Mouse (Mus musculus) heart, postnatal 0 days (tissue): ENCODE results near the gene Tcf7. TPM values are rescaled to one million over a fixed set of nuclear protein-coding genes. Genes with fewer than 3 reads are reported as not detected.
A peak's percentile ranks its signal among the peaks of the same experiment; 100 is the strongest.

Source experiments
- ATAC-seq: fragments of 200-750 bp; cut with Nextera tagmentation; 2 replicates; pipeline ENCODE4 v1.8.0; 2017; ENCODE audit warnings: low read depth, moderate number of reproducible peaks, moderate library complexity; ENCODE audit not compliant: insufficient read depth
- DNase-seq: peaks from one replicate; pipeline ENCODE4 v3.0.0-alpha.2; 2016; ENCODE audit warnings: low spot score
- H3K27ac ChIP-seq: fragments of 300-500 bp; sonication (generic); 2 replicates; pipeline ENCODE4 v1.5.1; 2014; ENCODE audit warnings: low read depth, mild to moderate bottlenecking
- H3K27me3 ChIP-seq: fragments of 300-500 bp; sonication (generic); 2 replicates; pipeline ENCODE4 v1.6.1; 2014; ENCODE audit warnings: low read length, mixed read lengths; ENCODE audit not compliant: control insufficient read depth, insufficient read depth
- H3K36me3 ChIP-seq: fragments of 300-500 bp; sonication (generic); replicated peaks from 2 replicates; pipeline ENCODE4 v1.6.1; 2014; ENCODE audit warnings: low read length, mixed read lengths; ENCODE audit not compliant: control insufficient read depth, insufficient read depth
- H3K4me1 ChIP-seq: fragments of 300-500 bp; sonication (generic); 2 replicates; pipeline ENCODE4 v1.6.1; 2014; ENCODE audit warnings: antibody characterized with exemption; ENCODE audit not compliant: control insufficient read depth, insufficient read depth
- H3K4me2 ChIP-seq: fragments of 300-500 bp; sonication (generic); 2 replicates; pipeline ENCODE4 v1.6.1; 2014; ENCODE audit warnings: low read depth, mild to moderate bottlenecking, low read length, moderate library complexity
- H3K4me3 ChIP-seq: fragments of 300-500 bp; sonication (generic); 2 replicates; pipeline ENCODE4 v1.5.1; 2014; ENCODE audit warnings: low read depth, low read length
- H3K9ac ChIP-seq: fragments of 300-500 bp; sonication (generic); replicated peaks from 2 replicates; pipeline ENCODE4 v1.6.1; 2014; ENCODE audit warnings: low read depth, low read length, mixed read lengths
- H3K9me3 ChIP-seq: fragments of 300-500 bp; sonication (generic); replicated peaks from 2 replicates; pipeline ENCODE4 v1.6.1; 2016; ENCODE audit warnings: low read length; ENCODE audit not compliant: control insufficient read depth
- CTCF ChIP-seq: IDR thresholded peaks from 2 replicates; pipeline ENCODE4 v1.5.1; 2016; ENCODE audit warnings: antibody characterized with exemption, control low read depth, low read depth
- EP300 ChIP-seq: IDR thresholded peaks from 2 replicates; pipeline ENCODE4 v1.6.1; 2016; ENCODE audit warnings: antibody characterized with exemption, low read depth
- WGBS: fragments of 180-500 bp; shearing (Covaris S2); extraction: QIAGEN DNeasy Blood & Tissue Kit; methylation state at CpG from one replicate; pipeline ENCODE4 v1.1.7; 2014; 5-methylcytosine and 5-hydroxymethylcytosine counted together
- polyA plus RNA-seq: library from polyadenylated mRNA; unstranded; fragments of >200 nt; fragmentation: Nextera tagmentation; extraction: Ambion mirVana; gene quantifications from 2 replicates; pipeline ENCODE4 v1.2.1, GENCODE M21; 2015
- total RNA-seq: library from RNA; depleted of rRNA; stranded (reverse); fragments of >200 nt; gene quantifications from 2 replicates; pipeline ENCODE4 v1.2.3, GENCODE M21; 2014; ENCODE audit warnings: low replicate concordance

Tcf7 gene
- total and polyA plus RNA-seq, 2 experiments from 2014 or later: 0.15 to 1.1 TPM

DNA sequence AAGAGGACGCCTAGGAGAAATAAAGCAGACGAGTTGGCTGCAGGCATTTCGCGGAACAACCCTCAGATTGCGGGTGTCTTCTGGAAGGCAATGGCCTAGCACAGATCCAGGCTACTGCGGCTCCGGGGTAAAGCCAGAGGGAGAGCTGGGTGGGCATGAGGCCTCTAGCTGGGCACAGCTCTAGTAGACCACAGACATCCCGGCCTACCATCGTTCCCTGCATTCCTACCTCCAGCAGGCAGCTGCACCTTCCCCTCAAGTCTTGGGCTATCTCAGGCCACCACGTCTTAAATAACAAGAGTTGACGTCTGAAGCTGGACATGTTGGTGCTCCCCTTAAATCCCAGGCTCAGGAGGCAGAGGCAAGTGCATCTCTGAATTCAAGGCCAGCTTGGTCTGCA is 20.5 kb downstream of the Tcf7 start:
- Histone ChIP-seq H3K27ac (no peak overlapping the region), H3K4me3 (no peak overlapping the region), H3K4me2 (no peak overlapping the region), H3K9me3 (no peaks in the 10 kb centered on the region), H3K9ac (no peak overlapping the region), H3K27me3 (no peaks in the 10 kb centered on the region), H3K4me1 (peaks cover 6% of the 10 kb centered on the region; the same call in 1 of the 2 replicates), H3K36me3 (no peaks in the 10 kb centered on the region; the same call in 1 of the 2 replicates)
- TF ChIP-seq CTCF (no peak), EP300 (no peak)
- ATAC-seq (no peak), DNase-seq (no peak)
- 88% methylated on average over 11 of the region's 11 CpGs for WGBS

DNA sequence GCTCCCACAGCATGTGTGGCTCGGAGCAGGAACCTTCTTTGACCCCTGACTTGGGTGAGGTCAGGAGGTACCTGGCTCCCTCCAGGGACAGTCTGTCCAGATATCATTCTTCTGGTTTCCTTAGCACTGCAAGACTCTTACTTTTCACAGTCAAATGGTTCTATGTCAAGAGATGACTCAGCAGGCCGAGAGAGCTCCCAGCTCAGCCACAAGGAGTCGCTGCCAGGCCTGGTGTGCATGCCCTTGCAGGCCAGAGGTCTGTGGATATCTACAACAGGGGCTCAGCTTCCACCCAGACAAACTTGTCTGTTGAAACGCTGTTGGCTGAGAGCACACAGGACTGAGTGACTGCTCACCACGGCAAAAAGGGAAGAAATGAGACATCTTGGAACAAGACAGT is 20.9 kb downstream of the Tcf7 start:
- Histone ChIP-seq H3K4me3 (no peak overlapping the region), H3K9me3 (no peaks in the 10 kb centered on the region), H3K9ac (no peak overlapping the region), H3K27me3 (no peaks in the 10 kb centered on the region), H3K27ac (no peak overlapping the region), H3K4me2 (no peak overlapping the region), H3K36me3 (no peaks in the 10 kb centered on the region; the same call in 1 of the 2 replicates), H3K4me1 (peaks cover 6% of the 10 kb centered on the region; the same call in 1 of the 2 replicates)
- WGBS: 34% methylated on average over 5 of the region's 5 CpGs
- peak; percentile 61 for ATAC-seq
- TF ChIP-seq EP300 (no peak), CTCF (peak; percentile 77)
- DNase-seq: peak; percentile 53

DNA sequence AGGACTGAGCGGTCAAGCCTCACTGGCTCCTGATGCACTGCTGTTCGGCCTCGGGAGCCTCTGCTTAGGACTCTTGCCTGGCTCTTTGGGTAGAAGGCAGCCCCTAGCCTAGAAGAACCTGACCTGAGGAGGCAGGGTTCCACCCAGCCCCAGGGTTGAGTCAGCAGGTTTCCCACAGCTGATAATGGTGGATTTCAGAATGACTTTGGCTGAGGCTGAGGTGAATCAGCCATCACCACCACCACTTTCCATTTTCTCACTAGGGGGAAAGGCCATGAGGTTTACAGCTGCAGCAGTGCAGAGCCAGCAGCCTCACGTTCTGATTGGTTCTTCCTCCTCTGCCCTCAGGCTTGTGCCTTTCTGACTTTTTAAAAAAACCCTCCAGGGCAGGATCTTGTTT is 21.9 kb downstream of the Tcf7 start:
- Histone ChIP-seq H3K9me3 (no peaks in the 10 kb centered on the region), H3K9ac (no peak overlapping the region), H3K4me2 (no peak overlapping the region), H3K27me3 (no peaks in the 10 kb centered on the region), H3K27ac (no peak overlapping the region), H3K4me1 (peaks cover 6% of the 10 kb centered on the region; the same call in 1 of the 2 replicates), H3K36me3 (no peaks in the 10 kb centered on the region; the same call in 1 of the 2 replicates), H3K4me3 (no peak overlapping the region)
- DNase-seq (no peak), ATAC-seq (no peak)
- TF ChIP-seq EP300 (no peak), CTCF (no peak)
- WGBS: 75% methylated on average over 4 of the region's 4 CpGs

DNA sequence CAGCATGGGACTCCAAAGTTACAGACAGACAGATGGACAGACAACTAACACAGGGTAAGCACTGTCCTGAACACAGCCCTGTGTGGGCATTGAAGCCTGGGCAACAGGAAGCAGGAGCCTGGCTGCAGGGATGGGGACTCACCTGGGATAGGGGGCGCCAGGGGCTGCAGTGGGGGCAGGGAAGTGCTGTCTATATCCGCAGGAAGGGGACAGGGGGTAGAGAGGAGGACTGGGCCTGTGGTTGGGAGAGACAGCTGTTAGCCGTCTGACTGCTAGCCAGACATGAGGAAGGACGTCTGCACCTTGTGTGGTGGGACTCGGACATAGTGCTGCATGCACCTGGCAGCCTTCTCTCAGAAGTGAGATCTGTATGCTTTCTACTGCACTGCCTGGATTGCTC is 24.1 kb downstream of the Tcf7 start:
- Histone ChIP-seq H3K4me2 (no peak overlapping the region), H3K4me3 (no peak overlapping the region)
- no peak for TF ChIP-seq CTCF
- no peak for TF ChIP-seq EP300

DNA sequence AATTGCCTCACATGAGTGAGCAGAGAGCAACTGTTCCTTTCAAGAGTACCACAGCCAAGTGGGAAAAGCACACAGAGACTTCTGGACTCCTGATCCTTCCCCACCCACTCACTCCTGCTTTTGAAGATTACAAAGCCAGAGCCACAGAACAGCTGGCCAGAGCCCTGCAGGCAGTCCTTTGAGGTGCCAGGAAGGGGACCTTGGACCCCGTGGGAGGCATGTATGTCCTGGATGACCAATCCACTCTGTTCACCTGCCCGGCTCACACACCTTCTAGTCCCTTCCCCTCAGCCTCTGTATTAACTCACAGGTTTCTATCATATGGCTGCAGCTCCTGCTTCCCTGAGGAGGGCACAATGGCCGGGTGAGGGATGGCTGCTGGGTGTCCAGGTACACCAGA is 25.4 kb downstream of the Tcf7 start:
- TF ChIP-seq CTCF: no peak
- no peak for TF ChIP-seq EP300
- DNase-seq: no peak
- no peak for ATAC-seq
- Histone ChIP-seq H3K4me3 (no peak overlapping the region), H3K9ac (no peak overlapping the region), H3K4me1 (no peaks in the 10 kb centered on the region), H3K9me3 (no peaks in the 10 kb centered on the region), H3K36me3 (no peaks in the 10 kb centered on the region; the same call in 1 of the 2 replicates), H3K4me2 (no peak overlapping the region), H3K27ac (no peak overlapping the region), H3K27me3 (no peaks in the 10 kb centered on the region)
- 81% methylated on average over 3 of the region's 3 CpGs for WGBS

More for the DNA sequence above, 24.1 kb downstream of the Tcf7 start:
- DNase-seq (no peak), ATAC-seq (no peak)
- no peak overlapping the region for H3K27ac ChIP-seq
- H3K4me1 ChIP-seq: no peaks in the 10 kb centered on the region
- H3K27me3 ChIP-seq: no peaks in the 10 kb centered on the region
- no peaks in the 10 kb centered on the region; the same call in 1 of the 2 replicates for H3K36me3 ChIP-seq
- 57% methylated on average over 5 of the region's 5 CpGs for WGBS
- no peak overlapping the region for H3K9ac ChIP-seq
- H3K9me3 ChIP-seq: no peaks in the 10 kb centered on the region

DNA sequence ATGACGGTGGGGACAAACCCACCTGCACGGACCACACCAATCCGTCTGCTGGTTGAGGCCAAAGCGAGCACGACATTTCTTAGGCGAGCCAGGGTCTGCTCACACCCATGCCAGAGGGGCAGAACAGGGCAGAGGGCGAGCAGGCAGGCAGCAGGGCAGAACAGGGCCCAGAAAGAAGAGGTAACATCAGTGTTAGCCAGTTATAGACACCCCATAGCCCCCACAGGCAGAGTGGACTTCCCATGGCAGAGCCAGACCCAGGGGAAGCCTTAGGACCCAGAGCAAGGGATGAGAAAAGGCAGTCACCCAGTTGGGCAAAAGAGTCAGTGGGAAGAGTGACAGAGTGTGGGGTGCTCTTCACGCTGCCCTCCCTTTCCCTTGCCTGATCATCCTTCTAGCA is 27.7 kb downstream of the Tcf7 start:
- WGBS: 89% methylated on average over 8 of the region's 8 CpGs
- 0 out of 2 replicates have a peak, but pooled peaks cover 6% of the 10 kb centered on the region for H3K4me1 ChIP-seq
- H3K4me2 ChIP-seq: no peak overlapping the region
- no peak overlapping the region for H3K4me3 ChIP-seq
- no peak for TF ChIP-seq EP300
- TF ChIP-seq CTCF: no peak
- no peak overlapping the region for H3K9ac ChIP-seq
- DNase-seq (no peak), ATAC-seq (no peak)
- H3K36me3 ChIP-seq: no peaks in the 10 kb centered on the region; the same call in 1 of the 2 replicates
- H3K27ac ChIP-seq: no peak overlapping the region
- H3K27me3 ChIP-seq: no peaks in the 10 kb centered on the region
- H3K9me3 ChIP-seq: no peaks in the 10 kb centered on the region
